Mouse (Mus musculus) left cerebral cortex, postnatal 36 days (tissue): ENCODE results near the gene Lrwd1. TPM values are rescaled to one million over a fixed set of nuclear protein-coding genes. Genes with fewer than 3 reads are reported as not detected.

Source experiments
- DNase-seq, 2 experiments: peaks; one replicate each; pipeline ENCODE4 v3.0.0; 2021 to 2022; ENCODE audit warnings: low spot score in 2 of 2, mixed read lengths in 1 of 2
- intact Hi-C: fragments of 180-260 bp; cut with DNase I; formaldehyde crosslinking; loops from one replicate; pipeline ENCODE4 v1.15.1; 2025
- total RNA-seq, 2 experiments: library from RNA; stranded (reverse); gene quantifications; 2 replicates each; pipeline ENCODE4 v1.2.3; 2021

Lrwd1 gene
- total RNA-seq, 2 experiments from 2014 or later = 10.9 to 17.7 TPM

DNA sequence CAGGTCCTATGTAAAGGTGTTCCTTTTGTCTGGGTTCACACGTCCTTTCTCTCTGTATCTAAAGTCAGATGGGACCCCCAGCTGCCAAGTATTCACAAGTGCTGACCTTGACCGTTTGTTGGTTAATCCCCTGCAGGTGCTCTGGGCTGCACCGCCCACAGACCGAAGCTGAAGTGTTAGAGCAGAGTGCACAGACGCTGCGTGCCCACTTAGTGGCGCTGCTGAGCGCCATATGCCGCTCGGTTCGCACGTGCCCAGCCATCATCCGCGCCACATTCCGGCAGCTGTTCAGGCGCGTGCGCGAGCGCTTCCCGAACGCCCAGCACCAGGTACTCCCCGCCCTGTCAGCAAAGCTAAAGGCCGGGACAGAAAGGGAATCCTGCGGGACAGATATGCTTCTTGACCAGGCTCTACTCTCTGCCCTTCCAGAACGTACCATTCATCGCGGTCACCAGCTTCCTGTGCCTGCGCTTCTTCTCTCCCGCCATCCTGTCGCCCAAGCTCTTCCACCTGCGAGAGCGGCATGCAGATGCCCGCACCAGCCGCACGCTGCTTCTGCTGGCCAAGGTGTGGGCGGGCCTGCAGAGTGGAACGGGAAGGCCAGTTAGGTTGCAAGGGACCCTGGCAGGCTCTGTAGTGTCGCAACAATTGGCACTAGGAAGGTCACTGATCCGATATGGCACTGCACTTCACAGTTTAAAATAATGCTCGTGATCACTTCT is 33.6 kb downstream of the Lrwd1 start:
- intact Hi-C loops = no loop called here
- peak; percentile 79 to 81 for DNase-seq

DNA sequence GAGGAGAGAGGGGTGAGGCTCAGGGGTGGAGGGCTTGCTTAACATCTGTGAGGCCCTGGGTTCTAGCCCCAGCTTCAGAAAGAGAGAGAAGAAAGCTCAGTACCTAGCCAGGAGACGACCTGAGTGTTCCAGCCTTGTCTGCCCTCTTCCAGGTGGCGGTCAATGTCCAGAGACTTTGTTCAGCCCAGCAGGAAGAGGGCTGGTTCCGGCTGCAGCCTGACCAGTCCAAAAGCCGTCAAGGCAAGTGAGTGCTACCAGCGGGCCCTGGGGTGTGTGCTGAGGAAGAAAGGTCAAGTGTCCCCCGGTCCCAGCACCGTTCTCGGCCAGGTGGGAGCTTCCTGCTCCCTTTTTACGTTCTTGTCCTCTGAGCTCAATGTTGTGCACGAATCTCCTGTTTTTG is 37.3 kb downstream of the Lrwd1 start:
- DNase-seq = no peak
- intact Hi-C loops = no loop called here

- no peak for DNase-seq
- intact Hi-C loops = no loop called here
These were observed 40.8 kb downstream of the Lrwd1 start for GRCm38 (mm10) chr5:136095089-136095488.

- intact Hi-C loops = no loop called here
- DNase-seq = peak in 1 of 2 experiments; percentile 24
These were observed 41.4 kb downstream of the Lrwd1 start for GRCm38 (mm10) chr5:136094249-136095010.

DNA sequence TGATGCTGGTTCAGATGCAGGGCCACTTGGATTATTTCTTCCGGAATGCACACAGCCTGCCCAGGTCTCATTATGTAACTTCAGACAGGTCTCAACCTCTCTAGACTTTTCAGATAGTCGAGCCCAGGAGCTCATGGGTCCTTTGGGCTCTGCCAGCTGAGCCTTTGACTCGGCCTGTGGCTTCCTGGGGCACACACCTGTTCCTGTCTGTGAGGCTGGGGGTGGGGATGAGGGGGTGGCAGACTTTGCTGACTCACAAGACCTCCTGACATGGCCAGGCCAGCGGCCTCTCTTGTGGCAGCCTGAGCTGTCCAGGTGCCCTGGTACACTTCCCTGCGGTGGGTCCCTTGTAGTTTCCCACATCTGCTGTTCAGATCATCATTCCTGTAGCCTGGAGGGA is 43.9 kb downstream of the Lrwd1 start:
- intact Hi-C loops = no loop called here
- no peak for DNase-seq

DNA sequence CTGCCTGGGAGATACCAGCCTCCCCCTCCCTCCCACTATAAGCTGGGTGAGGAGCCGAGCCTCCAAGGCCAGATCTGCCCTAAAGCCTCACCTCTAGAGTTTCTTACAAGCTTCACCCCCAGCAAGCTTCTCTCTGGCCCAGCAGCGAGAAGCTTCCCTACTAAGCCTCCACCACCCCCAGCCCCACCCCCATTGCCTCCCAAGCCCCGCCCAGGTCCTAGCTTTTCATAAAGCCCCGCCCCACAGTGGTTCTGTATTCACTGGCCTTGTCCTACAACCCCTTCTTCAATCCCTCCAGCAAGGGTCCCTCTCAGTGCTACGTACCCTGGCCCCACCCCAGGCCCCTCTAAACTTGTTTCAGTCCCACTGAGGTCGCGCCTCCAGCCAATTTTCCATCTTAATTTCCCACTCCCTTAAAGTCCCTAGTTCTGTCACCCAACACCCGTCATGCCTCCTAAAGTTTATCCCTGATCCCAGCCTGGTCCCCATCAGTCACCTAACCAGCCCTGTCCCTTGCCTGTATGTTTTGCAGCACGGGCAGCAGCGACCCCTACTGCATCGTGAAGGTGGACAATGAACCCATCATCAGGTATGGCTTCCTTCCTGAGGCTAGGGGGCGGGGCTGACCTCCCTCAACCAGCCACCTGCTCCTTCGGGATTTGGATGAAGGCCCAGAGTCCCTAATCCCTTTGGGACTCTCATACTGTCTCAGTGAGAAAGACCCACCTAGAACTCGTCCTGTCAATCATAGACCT is 46.9 kb downstream of the Lrwd1 start:
- intact Hi-C loops = no loop called here
- DNase-seq = no peak

DNA sequence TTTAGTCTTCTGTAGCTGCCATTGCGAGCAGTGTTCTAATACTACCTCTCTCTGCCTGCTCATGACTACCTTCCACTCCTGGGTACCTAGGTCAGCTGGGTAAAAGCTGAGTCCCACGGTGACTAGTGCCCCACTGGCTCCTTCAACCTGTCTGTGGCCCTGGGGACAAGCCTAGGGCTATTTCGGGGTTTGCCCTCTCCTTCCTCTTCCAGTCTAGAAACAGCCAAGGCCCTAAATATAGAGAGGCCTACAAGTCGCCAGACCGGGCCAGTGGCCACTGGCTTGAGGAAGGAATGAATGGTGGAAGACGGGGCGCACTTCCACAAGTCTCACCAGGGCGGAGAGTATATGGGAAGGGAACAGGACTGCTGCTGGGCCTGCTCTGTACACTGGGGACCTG is 49.6 kb downstream of the Lrwd1 start:
- intact Hi-C loops = no loop called here
- DNase-seq = no peak

DNA sequence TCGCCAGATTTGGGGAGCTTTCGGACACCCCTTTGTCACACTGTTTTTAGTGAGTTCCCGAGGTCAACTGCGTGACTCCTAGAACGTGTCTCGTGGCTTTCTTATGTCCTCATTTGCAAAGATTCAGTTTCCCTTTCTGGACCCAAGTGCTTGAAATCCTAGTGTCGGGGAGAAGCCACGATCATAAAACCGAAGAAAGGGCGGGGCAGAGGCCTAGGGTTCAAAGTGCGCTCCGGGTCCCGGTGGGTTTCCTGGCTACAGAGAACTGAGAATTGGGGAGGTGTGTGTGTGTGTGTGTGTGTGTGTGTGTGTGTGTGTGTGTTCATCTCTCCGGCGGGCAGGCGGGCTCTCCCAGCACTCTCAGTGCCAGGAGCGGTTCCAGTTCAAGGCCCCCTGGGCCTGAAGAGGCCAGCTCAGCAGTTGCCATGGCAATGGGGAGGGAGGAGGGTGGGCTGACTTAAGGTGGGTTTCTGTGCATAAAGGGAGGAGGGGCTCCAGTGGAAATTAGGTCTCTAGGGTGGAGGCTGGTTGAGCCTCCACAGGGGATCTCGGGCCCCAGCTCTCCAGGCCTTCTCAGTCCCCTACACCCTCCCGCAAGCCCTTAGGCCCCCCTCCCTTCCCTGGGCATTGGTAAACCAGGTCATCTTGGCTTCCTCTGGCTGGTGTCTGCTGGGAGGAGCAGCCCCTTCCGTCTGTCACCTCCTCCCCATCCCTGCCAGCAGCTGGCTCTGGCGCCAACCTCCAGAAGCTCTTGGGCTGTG is 50.8 kb downstream of the Lrwd1 start:
- intact Hi-C loops = no loop called here
- DNase-seq = no peak

DNA sequence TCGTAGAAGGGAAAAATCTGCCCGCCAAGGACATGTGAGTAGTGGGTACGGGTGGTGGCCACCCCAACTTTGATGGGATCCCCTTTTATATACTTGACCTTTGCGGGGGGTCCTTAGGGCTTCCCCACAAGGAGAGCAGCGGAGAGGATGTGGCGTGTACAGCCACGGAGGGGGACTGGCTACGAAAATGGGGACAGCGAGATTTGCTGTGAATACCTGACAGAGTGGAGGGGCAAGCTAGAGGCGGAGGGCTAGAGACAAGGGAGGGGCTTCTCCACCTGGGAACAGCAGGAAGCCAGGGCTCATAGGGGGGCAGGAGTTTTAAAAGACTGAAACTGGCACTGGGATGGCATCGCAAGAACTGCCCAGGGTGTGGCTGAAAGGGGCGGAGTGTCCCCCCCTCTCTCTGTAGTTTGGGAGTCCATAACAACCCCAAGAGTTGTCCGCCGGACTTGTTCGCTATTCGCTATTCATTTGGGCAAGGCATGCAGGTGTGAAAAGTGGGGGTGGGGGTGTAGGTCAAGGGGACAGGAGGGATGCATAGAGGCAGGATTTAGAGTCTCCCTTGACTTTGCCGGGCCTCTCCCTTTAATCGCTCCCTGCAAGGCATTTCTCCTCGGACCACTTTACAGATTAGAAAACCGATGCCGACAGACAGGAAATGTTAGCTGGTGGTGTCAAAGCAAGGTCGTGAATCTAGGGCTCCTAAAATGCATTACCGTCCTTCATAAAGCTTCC is 51.6 kb downstream of the Lrwd1 start:
- intact Hi-C loops = no loop called here
- no peak for DNase-seq

- peak; percentile 88 for DNase-seq
- intact Hi-C loops = no loop called here
These were observed 52.2 kb downstream of the Lrwd1 start, which contains the start of gene Rasa4 for GRCm38 (mm10) chr5:136083669-136084107. TSS of gene Rasa4 (plus strand) at chr5:136083916.

GRCm38 (mm10) chr5:136082345-136082744 is 53.5 kb downstream of the Lrwd1 start:
- DNase-seq = no peak
- intact Hi-C loops = no loop called here

DNA sequence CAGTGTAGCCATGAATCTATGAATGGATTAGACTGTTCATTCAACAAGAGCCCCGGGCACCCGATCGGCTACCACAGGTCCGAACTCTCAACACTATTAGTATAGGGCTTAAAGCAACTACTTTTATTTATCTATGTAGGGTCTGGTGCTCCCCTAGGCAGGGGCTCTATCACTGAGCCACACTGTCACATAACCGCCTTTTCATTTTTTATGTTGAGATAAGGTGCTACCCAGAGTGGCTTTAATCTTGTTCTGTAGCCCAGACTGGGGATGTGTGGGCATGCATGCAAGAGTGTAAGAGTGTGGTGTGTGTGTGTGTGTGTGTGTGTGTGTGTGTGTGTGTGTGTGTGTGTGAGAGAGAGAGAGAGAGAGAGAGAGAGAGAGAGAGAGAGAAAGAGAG is 57.7 kb downstream of the Lrwd1 start:
- intact Hi-C loops = no loop called here
- DNase-seq = no peak

GRCm38 (mm10) chr5:136077001-136077550 is 58.8 kb downstream of the Lrwd1 start:
- no peak for DNase-seq
- intact Hi-C loops = no loop called here

DNA sequence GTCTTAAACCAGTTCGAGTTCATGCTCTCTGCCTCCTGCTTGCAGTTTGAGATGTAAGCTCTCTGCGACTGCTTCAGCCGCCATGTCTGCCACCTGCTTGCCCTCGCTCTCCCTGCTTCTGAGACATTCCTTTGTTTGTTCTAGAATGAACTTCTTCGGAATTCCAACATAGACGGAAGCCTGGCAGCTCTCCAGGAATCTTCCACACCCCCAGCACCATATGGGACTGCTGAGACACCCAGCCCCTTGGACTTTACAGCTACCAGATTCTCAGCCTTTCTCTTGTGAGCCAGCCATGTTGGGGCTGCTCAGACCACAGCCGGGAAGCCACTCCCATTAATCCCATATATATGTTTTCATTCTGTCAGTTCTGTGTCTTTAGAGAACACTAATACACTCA is 59.6 kb downstream of the Lrwd1 start:
- no peak for DNase-seq
- intact Hi-C loops = no loop called here

DNA sequence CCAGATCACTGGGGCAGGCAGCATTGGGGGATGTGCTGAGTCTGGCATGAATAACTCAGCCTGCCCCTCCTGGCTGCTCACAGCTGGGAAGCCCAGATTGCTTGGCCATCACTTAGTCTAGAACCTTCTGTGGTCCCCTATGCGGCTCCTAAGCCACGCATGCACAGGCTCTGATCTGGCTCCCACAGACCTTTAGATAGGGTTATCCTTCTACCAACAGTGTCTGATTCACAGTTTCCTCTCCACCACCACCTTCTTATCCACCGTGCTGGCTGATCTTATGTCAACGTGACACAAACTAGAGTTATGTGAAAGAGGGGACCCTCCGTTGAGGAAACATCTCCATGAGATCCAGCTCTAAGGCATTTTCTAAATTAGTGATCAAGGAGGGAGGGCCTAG is 60.8 kb downstream of the Lrwd1 start:
- intact Hi-C loops = no loop called here
- DNase-seq = no peak

GRCm38 (mm10) chr5:136073526-136073925 is 62.3 kb downstream of the Lrwd1 start:
- DNase-seq = no peak
- intact Hi-C loops = no loop called here

- intact Hi-C loops = no loop called here
- no peak for DNase-seq
These were observed 62.8 kb downstream of the Lrwd1 start for GRCm38 (mm10) chr5:136073051-136073450.
